Mouse (Mus musculus) ES-E14 (cell line): ENCODE measurements around the gene 4833423E24Rik. TPM values are rescaled to one million over a fixed set of nuclear protein-coding genes. Genes with fewer than 3 reads are reported as not detected.

ENCODE experiments used
- DNase-seq: peaks from one replicate; pipeline ENCODE4 v3.0.0-alpha.2; 2013; ENCODE audit warnings: low read depth, low spot score
- H3K27ac ChIP-seq: 2 replicates; pipeline ENCODE4 v1.5.1; 2012; ENCODE audit warnings: low read depth, mild to moderate bottlenecking, low read length, moderate library complexity, mixed read lengths; ENCODE audit not compliant: poor library complexity, insufficient read depth, severe bottlenecking
- H3K36me3 ChIP-seq: 2 replicates; pipeline ENCODE4 v1.6.1; 2012; ENCODE audit warnings: mild to moderate bottlenecking, low read length, moderate library complexity, mixed read lengths; ENCODE audit not compliant: control insufficient read depth, poor library complexity, insufficient read depth, severe bottlenecking
- H3K4me1 ChIP-seq, 2 experiments: fragments of 150-350 bp in 1 of 2; sonication (generic) in 1 of 2; 2 replicates each; pipeline ENCODE4 v1.6.1; 2012; ENCODE audit warnings: low read length in 2 of 2, mild to moderate bottlenecking in 1 of 2, mixed read lengths in 1 of 2; ENCODE audit not compliant: control insufficient read depth in 2 of 2, insufficient read depth in 2 of 2, poor library complexity in 1 of 2
- H3K4me3 ChIP-seq, 2 experiments: fragments of 150-350 bp in 1 of 2; sonication (generic) in 1 of 2; 2 replicates each; pipeline ENCODE4 v1.5.1; 2012; ENCODE audit warnings: low read length in 2 of 2, low read depth in 1 of 2, mild to moderate bottlenecking in 1 of 2, mixed read lengths in 1 of 2; ENCODE audit not compliant: insufficient read depth in 1 of 2, poor library complexity in 1 of 2, severe bottlenecking in 1 of 2
- H3K9ac ChIP-seq: 2 replicates; pipeline ENCODE4 v1.6.1; 2012; ENCODE audit warnings: low read depth, mild to moderate bottlenecking, low read length, mixed read lengths; ENCODE audit not compliant: poor library complexity, insufficient read depth, severe bottlenecking
- H3K9me3 ChIP-seq: fragments of 150-350 bp; sonication (generic); 2 replicates; pipeline ENCODE4 v1.6.1; 2012; ENCODE audit warnings: low read depth, mild to moderate bottlenecking, low read length; ENCODE audit not compliant: control insufficient read depth, insufficient read depth
- CHD2 ChIP-seq: IDR thresholded peaks from 2 replicates; pipeline ENCODE4 v1.6.1; 2014; ENCODE audit warnings: mild to moderate bottlenecking, low read depth, low read length, inconsistent platforms
- HCFC1 ChIP-seq: IDR thresholded peaks from 2 replicates; pipeline ENCODE4 v1.6.1; 2012; ENCODE audit warnings: low read length, inconsistent platforms, borderline replicate concordance; ENCODE audit not compliant: insufficient read depth
- MAFK ChIP-seq: IDR thresholded peaks from 2 replicates; pipeline ENCODE4 v1.6.1; 2014; ENCODE audit warnings: mild to moderate bottlenecking, low read depth, low read length, inconsistent platforms; ENCODE audit not compliant: insufficient read depth
- ZC3H11A ChIP-seq: IDR thresholded peaks from 2 replicates; pipeline ENCODE4 v1.6.1; 2012; ENCODE audit warnings: low read depth, mild to moderate bottlenecking, inconsistent platforms, low read length, borderline replicate concordance
- ZNF384 ChIP-seq: IDR thresholded peaks from 2 replicates; pipeline ENCODE4 v1.6.1; 2012; ENCODE audit warnings: low read depth, low read length, inconsistent platforms
- in situ Hi-C, 2 experiments: fragments of 600-800 bp; cut with MboI; formaldehyde crosslinking; loops; one replicate each; pipeline ENCODE4 v1.15.1; 2025; ENCODE audit warnings: low sequenced_read_pairs in 2 of 2, inconsistent platforms in 1 of 2; ENCODE audit not compliant: unreplicated experiment in 2 of 2
- total RNA-seq: library from RNA; depleted of rRNA; stranded (reverse); fragments of 300-350 nt; gene quantifications from 2 replicates; pipeline ENCODE4 v1.2.3, GENCODE M21; 2012; rRNA removed

4833423E24Rik gene
- not detected in 2 replicates for total RNA-seq

GRCm38 (mm10) chr2:85518879-85519278 lies at the start of gene 4833423E24Rik:
Gene 4833423E24Rik, minus strand, starts transcription at chr2:85519024.
- TF ChIP-seq MAFK (no peak), ZC3H11A (no peak), HCFC1 (no peak), ZNF384 (no peak), CHD2 (no peak)
- H3K9me3 ChIP-seq: no peaks in the 10 kb centered on the region
- no peak within 1 kb of the TSS for H3K4me3 ChIP-seq
- no peak within 1 kb of the TSS for H3K27ac ChIP-seq
- H3K36me3 ChIP-seq: no peaks in the 10 kb centered on the region
- in situ Hi-C loops: no loop called here
- no peak for DNase-seq
- H3K9ac ChIP-seq: no peak within 1 kb of the TSS
- no peaks in the 10 kb centered on the region for H3K4me1 ChIP-seq

- DNase-seq: peak; percentile 30
- no peak overlapping the region for H3K9ac ChIP-seq
- no peak overlapping the region for H3K27ac ChIP-seq
- H3K9me3 ChIP-seq: no peaks in the 10 kb centered on the region
- no peaks in the 10 kb centered on the region for H3K36me3 ChIP-seq
- no peak overlapping the region for H3K4me3 ChIP-seq
- no peaks in the 10 kb centered on the region for H3K4me1 ChIP-seq
- in situ Hi-C loops: loop anchor here (10.0 kb wide), 2 partner anchors 316 to 436 kb away; no protein-coding TSS in a partner anchor
- no peak for TF ChIP-seq CHD2
- TF ChIP-seq ZNF384: no peak
- TF ChIP-seq HCFC1: no peak
- peak; percentile 70; the same call in 1 of the 2 replicates for TF ChIP-seq ZC3H11A
- TF ChIP-seq MAFK: no peak
Observed at GRCm38 (mm10) chr2:85561187-85561586, 42.4 kb upstream of the 4833423E24Rik start.

- TF ChIP-seq CHD2 (no peak), ZNF384 (no peak), MAFK (no peak), ZC3H11A (no peak), HCFC1 (no peak)
- Histone ChIP-seq H3K36me3 (no peaks in the 10 kb centered on the region), H3K9me3 (no peaks in the 10 kb centered on the region), H3K4me1 (no peaks in the 10 kb centered on the region), H3K9ac (no peak overlapping the region), H3K4me3 (no peak overlapping the region), H3K27ac (no peak overlapping the region)
- DNase-seq: no peak
- in situ Hi-C loops: loop anchor here (10.0 kb wide), 2 partner anchors 315 to 435 kb away; no protein-coding TSS in a partner anchor
Observed at GRCm38 (mm10) chr2:85560226-85560625, 41.4 kb upstream of the 4833423E24Rik start.

- no peak for DNase-seq
- Histone ChIP-seq H3K9me3 (no peaks in the 10 kb centered on the region), H3K4me3 (no peak overlapping the region), H3K36me3 (no peaks in the 10 kb centered on the region), H3K9ac (no peak overlapping the region), H3K27ac (no peak overlapping the region), H3K4me1 (no peaks in the 10 kb centered on the region)
- in situ Hi-C loops: no loop called here
- TF ChIP-seq MAFK: no peak
- TF ChIP-seq ZC3H11A: no peak
- no peak for TF ChIP-seq ZNF384
- no peak for TF ChIP-seq CHD2
- no peak for TF ChIP-seq HCFC1
Observed at GRCm38 (mm10) chr2:85554806-85555205, 36.0 kb upstream of the 4833423E24Rik start.

- no peak for DNase-seq
- H3K36me3 ChIP-seq: no peaks in the 10 kb centered on the region
- H3K4me1 ChIP-seq: no peaks in the 10 kb centered on the region
- TF ChIP-seq CHD2 (no peak), MAFK (no peak), ZNF384 (no peak), HCFC1 (no peak), ZC3H11A (no peak)
- H3K27ac ChIP-seq: no peak overlapping the region
- in situ Hi-C loops: no loop called here
- H3K4me3 ChIP-seq: no peak overlapping the region
- no peaks in the 10 kb centered on the region for H3K9me3 ChIP-seq
- no peak overlapping the region for H3K9ac ChIP-seq
Observed at GRCm38 (mm10) chr2:85533934-85534333, 15.1 kb upstream of the 4833423E24Rik start.
